Mouse (Mus musculus): ENCODE results near the gene Tfr2. TPM values are rescaled to one million over a fixed set of nuclear protein-coding genes. Genes with fewer than 3 reads are reported as not detected.

Gene Tfr2
- 55.1 and 65.5 TPM in 2 replicates for polyA plus RNA-seq (2015; fragmentation: Nextera tagmentation; extraction: Ambion mirVana)

DNA sequence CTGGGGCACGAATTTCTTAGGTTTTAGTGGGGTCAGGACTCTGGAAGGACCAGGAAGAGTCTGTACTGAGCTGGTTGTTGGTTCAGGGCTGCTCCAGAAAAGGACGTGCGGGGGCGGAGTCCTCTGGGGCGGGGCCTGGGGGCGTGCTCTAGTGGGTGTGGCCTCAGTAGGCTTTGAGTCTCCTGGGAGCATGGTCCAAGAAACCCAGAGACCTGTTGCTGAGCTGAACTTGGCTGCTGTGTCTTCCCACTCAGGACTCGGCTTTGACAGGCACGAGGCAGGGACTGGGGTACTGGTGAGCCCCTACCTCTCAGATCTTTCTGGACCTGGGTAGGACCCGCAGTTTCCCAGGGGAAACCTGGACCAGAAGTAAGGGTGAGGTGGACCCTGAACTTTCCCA, at the start of gene Tfr2:
TSS of gene Tfr2 (plus strand) at position 176 of the 400 bp plus-strand sequence.
- Histone ChIP-seq H3K36me3 (replicated peaks) (peaks cover 22% of the 10 kb centered on the region), H3K27me3 (peaks cover 9% of the 10 kb centered on the region; the same call in 1 of the 2 replicates), H3K4me2 (peak within 1 kb of the TSS; percentile 89), H3K9me3 (replicated peaks) (no peaks in the 10 kb centered on the region), H3K27ac (replicated peaks) (peak within 1 kb of the TSS; percentile 88), H3K9ac (peak within 1 kb of the TSS; percentile 70), H3K4me1 (replicated peaks) (peaks cover 58% of the 10 kb centered on the region), H3K4me3 (replicated peaks) (peak within 1 kb of the TSS; percentile 69)
- 6% methylated on average over 9 of the region's 9 CpGs for WGBS (ENCODE audit: insufficient replicate concordance)
- peak; percentile 77 for ATAC-seq (ENCODE audit: insufficient read depth)

DNA sequence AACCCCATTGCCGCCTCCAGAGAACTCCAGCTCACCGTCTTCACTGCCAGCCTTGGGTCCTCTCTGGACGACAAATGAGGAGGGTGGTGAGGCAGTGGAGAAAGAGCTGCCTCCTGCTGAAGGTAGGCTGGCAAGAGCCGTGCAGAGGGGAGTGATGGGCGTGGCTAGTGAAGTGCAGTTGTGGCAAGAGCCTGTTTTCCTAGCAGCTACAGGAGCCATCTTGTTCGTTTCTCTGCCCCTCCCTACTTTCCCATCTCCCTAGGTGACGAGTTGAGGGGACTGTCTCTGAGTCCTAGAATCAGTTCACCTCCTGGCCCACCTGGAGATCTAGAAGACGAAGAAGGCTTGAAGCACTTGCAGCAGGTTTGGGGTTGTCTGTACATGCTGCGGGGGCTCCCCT, 47.8 kb upstream of the Tfr2 start:
- 71% methylated on average over 9 of the region's 9 CpGs for WGBS (ENCODE audit: insufficient replicate concordance)
- Histone ChIP-seq H3K9me3 (replicated peaks) (no peaks in the 10 kb centered on the region), H3K4me1 (replicated peaks) (peaks cover 15% of the 10 kb centered on the region), H3K4me3 (replicated peaks) (no peak overlapping the region), H3K27ac (replicated peaks) (no peak overlapping the region), H3K36me3 (replicated peaks) (peaks cover 87% of the 10 kb centered on the region), H3K27me3 (no peaks in the 10 kb centered on the region), H3K9ac (no peak overlapping the region), H3K4me2 (no peak overlapping the region)
- no peak for ATAC-seq (ENCODE audit: insufficient read depth)

DNA sequence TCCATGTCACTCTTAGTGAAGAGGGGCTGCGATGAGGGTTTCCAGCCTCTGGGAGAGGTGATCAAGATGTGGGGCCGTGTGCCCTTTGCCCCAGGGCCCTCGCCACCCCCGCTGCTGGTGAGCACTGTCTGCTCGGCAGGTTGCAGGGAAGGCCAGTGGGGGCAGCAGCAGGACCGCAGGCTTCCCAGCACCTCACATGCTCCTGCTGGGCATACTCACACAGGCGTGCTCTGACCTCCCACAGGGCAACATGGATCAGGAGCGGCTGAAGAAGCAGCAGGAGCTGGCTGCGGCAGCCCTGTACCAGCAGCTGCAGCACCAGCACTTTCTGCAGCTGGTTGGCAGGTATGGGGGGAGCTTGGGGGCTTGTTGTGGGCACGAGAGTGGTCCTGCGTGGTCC, 46.9 kb upstream of the Tfr2 start:
- Histone ChIP-seq H3K36me3 (replicated peaks) (peaks cover 92% of the 10 kb centered on the region), H3K4me2 (no peak overlapping the region), H3K9me3 (replicated peaks) (no peaks in the 10 kb centered on the region), H3K4me1 (replicated peaks) (peaks cover 23% of the 10 kb centered on the region), H3K27ac (replicated peaks) (no peak overlapping the region), H3K27me3 (no peaks in the 10 kb centered on the region), H3K4me3 (replicated peaks) (no peak overlapping the region), H3K9ac (no peak overlapping the region)
- 85% methylated on average over 11 of the region's 11 CpGs for WGBS (ENCODE audit: insufficient replicate concordance)
- no peak for ATAC-seq (ENCODE audit: insufficient read depth)

DNA sequence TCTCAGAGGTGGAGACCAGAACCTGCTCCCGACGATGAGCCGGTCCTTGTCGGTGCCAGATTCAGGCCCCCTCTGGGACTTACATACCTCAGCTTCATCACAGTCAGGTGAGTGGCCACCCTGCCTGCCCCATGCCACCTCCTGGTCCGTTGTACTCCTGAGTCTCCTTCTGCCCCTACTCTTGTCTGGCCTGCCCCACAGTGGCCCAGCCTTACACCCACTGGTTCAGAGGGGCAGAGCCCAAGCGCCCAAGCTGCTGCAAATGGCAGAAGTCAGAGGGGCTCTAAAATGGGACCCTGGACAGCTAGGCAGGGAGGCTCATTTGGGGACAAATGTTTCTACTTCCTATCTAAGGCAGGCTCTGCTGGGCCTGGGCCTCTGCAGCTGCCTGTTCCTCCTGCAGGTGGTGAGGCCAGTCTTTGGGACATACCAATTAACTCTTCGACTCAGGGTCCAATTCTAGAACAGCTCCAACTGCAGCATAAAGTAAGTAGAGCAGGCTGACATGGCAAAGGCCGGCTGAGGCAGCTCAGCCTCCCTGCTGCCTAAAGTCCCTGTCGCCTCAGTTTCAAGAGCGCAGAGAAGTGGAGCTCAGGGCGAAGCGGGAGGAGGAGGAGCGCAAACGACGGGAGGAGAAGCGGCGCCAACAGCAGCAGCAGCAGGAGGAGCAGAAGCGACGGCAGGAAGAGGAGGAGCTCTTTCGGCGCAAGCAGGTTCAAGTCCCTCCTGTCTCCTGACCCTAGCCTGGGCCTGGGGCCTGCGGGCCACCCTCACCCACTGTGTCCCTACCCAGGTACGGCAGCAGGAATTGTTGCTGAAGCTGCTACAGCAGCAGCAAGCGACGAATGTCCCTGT, 46.0 kb upstream of the Tfr2 start:
- peaks cover 32% of the 10 kb centered on the region for H3K4me1 ChIP-seq (replicated peaks)
- H3K36me3 ChIP-seq (replicated peaks), result peaks cover 99% of the 10 kb centered on the region
- H3K9me3 ChIP-seq (replicated peaks), result no peaks in the 10 kb centered on the region
- H3K4me3 ChIP-seq (replicated peaks), result no peak overlapping the region
- H3K27me3 ChIP-seq, result no peaks in the 10 kb centered on the region
- H3K27ac ChIP-seq (replicated peaks), result no peak overlapping the region
- H3K9ac ChIP-seq, result no peak overlapping the region
- H3K4me2 ChIP-seq, result no peak overlapping the region
- WGBS (ENCODE audit: insufficient replicate concordance), result 81% methylated on average over 25 of the region's 25 CpGs
- no peak for ATAC-seq (ENCODE audit: insufficient read depth)

DNA sequence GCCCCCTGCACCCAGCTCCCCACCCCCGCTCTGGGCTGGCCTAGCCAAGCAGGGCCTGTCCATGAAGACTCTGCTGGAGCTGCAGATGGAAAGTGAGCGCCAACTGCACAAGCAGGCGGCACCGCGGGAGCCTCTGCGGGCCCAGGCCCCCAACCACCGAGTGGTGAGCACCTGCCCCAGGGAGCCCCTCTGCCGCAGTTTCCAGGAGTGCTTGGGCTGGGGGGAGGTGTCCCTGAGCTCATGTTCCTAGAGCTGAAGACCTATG, 45.5 kb upstream of the Tfr2 start:
- no peak overlapping the region for H3K9ac ChIP-seq
- no peak overlapping the region for H3K4me3 ChIP-seq (replicated peaks)
- H3K27me3 ChIP-seq, result no peaks in the 10 kb centered on the region
- no peak for ATAC-seq (ENCODE audit: insufficient read depth)
- H3K9me3 ChIP-seq (replicated peaks), result no peaks in the 10 kb centered on the region
- no peak overlapping the region for H3K27ac ChIP-seq (replicated peaks)
- 80% methylated on average over 8 of the region's 8 CpGs for WGBS (ENCODE audit: insufficient replicate concordance)
- H3K4me2 ChIP-seq, result no peak overlapping the region
- H3K4me1 ChIP-seq (replicated peaks), result peaks cover 38% of the 10 kb centered on the region
- H3K36me3 ChIP-seq (replicated peaks), result peaks cover 99% of the 10 kb centered on the region

DNA sequence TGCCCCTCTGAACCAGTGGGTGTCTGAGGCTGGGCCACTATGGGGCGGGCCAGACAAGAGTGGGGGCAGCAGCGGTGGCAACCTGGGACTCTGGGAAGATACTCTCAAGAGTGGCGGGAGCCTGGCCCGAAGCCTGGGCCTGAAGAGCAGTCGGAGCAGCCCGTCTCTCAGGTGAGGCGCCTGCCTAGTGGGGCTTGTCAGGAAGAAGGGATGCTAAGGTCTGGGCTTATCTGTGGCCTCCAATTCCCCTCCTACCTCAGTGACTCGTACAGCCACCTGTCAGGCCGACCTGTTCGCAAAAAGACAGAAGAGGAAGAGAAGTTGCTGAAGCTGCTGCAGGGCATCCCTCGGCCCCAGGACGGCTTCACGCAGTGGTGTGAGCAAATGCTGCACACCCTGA, 45.0 kb upstream of the Tfr2 start:
- Histone ChIP-seq H3K4me1 (replicated peaks) (peaks cover 42% of the 10 kb centered on the region), H3K4me2 (no peak overlapping the region), H3K27ac (replicated peaks) (no peak overlapping the region), H3K9me3 (replicated peaks) (no peaks in the 10 kb centered on the region), H3K9ac (no peak overlapping the region), H3K27me3 (no peaks in the 10 kb centered on the region), H3K36me3 (replicated peaks) (peaks cover 99% of the 10 kb centered on the region), H3K4me3 (replicated peaks) (no peak overlapping the region)
- ATAC-seq (ENCODE audit: insufficient read depth), result no peak
- WGBS (ENCODE audit: insufficient replicate concordance), result 84% methylated on average over 13 of the region's 13 CpGs

DNA sequence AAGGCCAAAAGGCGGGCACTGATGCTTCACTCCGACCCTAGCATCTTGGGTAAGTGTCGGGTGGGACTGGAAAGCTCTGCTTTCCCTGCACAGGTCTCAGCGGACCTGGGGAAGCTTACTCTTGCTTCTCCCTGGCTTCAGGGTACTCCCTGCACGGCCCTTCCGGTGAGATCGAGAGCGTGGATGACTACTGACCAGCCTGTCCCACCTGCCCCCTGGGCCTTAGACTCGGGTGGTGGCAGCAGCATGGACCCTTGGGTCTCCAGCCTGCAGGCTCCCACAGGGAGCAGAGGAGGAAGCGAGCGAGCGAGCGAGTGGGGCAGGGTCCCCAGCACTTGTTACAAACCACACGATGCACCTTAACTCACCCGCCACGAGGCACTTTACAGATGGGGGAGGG, 44.1 kb upstream of the Tfr2 start:
- 73% methylated on average over 16 of the region's 16 CpGs for WGBS (ENCODE audit: insufficient replicate concordance)
- Histone ChIP-seq H3K27me3 (no peaks in the 10 kb centered on the region), H3K9me3 (replicated peaks) (no peaks in the 10 kb centered on the region), H3K4me2 (no peak overlapping the region), H3K4me3 (replicated peaks) (no peak overlapping the region), H3K27ac (replicated peaks) (no peak overlapping the region), H3K36me3 (replicated peaks) (peaks cover 99% of the 10 kb centered on the region), H3K4me1 (replicated peaks) (peaks cover 50% of the 10 kb centered on the region), H3K9ac (no peak overlapping the region)
- no peak for ATAC-seq (ENCODE audit: insufficient read depth)

DNA sequence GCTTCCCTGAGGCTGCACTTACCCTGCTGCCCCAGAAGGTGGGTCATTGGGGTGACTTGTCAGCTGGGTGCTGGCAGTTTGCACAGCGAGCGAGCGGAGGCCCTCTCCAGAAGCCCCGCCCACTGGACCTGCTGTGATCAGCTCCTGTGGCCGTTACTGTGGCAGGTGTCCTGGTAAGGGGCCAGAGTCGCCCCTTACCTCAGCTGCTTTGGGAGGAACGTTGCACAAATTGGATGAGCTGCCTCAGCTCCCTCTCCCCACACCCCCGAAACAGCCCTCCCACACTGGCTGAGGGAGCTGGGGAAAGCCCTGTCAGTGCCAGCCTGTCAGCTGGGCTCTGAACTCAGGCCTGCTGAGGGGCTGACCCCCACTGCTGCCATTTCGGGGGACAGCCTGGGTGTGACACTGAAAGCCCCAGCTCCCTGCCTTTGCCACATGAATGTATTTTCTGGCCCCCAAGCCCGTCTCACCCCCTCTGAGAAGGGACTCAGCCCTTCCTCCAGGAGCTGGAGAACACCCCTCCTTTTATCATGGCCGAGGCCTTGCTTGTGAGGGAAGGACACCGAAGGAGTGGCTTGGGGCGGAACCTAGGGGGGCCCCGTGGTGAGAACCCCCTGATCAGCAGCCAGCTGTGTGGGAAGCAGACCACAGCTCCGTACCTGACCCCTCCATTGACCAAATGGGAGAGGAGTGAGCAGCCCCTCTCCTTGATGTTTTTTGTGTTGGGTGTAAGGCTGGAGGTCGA, 43.3 kb upstream of the Tfr2 start:
- no peak overlapping the region; the same call in 1 of the 2 replicates for H3K4me2 ChIP-seq
- no peak for ATAC-seq (ENCODE audit: insufficient read depth)

DNA sequence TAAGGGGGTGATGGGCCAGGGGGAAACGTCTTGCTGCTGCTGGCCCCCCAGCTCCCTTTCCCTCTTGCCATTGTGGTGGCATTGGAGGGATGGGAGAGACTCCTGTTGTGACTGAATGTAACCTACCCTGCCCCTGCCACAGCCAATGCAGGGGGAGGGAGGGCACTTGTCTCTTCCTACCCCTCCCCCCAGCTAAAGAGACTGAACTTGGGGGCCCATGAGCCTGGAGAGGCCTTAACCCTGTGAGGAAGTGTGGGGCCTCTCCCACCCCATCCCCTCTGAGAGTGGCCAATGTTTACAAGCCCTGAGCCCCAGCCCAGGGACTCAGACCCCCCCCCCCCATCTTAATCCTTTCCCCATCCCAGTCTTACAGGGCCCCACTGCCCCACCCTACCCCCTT, 42.2 kb upstream of the Tfr2 start:
- no peak for ATAC-seq (ENCODE audit: insufficient read depth)
- peaks cover 67% of the 10 kb centered on the region for H3K4me1 ChIP-seq (replicated peaks)
- WGBS (ENCODE audit: insufficient replicate concordance), result 46% methylated on average over 1 of the region's 1 CpGs
- H3K9me3 ChIP-seq (replicated peaks), result no peaks in the 10 kb centered on the region
- H3K27ac ChIP-seq (replicated peaks), result peak overlapping the region; percentile 19; the same call in 1 of the 2 replicates
- H3K4me3 ChIP-seq (replicated peaks), result no peak overlapping the region
- no peak overlapping the region for H3K4me2 ChIP-seq
- no peak overlapping the region for H3K9ac ChIP-seq
- H3K36me3 ChIP-seq (replicated peaks), result peaks cover 81% of the 10 kb centered on the region
- H3K27me3 ChIP-seq, result no peaks in the 10 kb centered on the region

More for the DNA sequence above, 43.3 kb upstream of the Tfr2 start:
- WGBS (ENCODE audit: insufficient replicate concordance), result 24% methylated on average over 16 of the region's 16 CpGs
- Histone ChIP-seq H3K4me1 (replicated peaks) (peaks cover 59% of the 10 kb centered on the region), H3K27me3 (no peaks in the 10 kb centered on the region), H3K9ac (no peak overlapping the region), H3K9me3 (replicated peaks) (no peaks in the 10 kb centered on the region), H3K36me3 (replicated peaks) (peaks cover 92% of the 10 kb centered on the region), H3K27ac (replicated peaks) (peak overlapping the region; percentile 55; the same call in 1 of the 2 replicates), H3K4me3 (replicated peaks) (no peak overlapping the region)

DNA sequence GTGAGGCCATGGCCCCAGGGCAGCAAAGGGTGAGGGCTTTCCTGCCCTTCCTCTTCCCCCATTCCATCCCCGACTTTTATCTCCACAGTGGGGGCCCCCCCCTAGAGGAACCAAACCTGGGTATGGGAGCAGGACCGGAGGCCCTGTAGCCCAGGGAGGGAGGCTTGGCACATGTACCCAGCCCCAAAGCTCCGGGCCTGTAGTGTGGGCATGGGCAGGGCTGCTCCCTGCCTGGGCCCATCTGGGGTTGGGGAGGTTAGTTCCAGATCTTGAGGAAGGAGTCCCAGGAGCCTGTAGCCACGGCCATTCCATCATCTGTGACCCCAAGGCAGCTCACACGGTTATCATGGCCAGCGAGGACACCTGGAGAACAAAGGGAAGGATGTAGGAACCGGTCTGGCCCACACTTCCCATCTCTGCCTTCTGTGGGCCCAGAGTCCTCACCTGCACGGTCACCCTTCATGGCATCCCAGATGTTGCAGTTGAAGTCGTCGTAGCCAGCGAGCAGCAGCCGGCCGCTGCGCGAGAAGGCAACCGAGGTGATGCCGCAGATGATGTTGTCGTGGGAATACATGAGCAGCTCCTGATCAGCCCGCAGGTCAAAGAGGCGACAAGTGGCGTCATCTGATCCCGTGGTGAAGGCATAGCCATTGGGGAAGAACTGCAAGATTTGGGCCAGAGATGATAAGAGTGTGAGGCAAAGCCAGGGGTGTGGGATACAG, 41.2 kb upstream of the Tfr2 start:
- no peak overlapping the region for H3K4me2 ChIP-seq
- H3K27me3 ChIP-seq, result no peaks in the 10 kb centered on the region
- no peaks in the 10 kb centered on the region for H3K9me3 ChIP-seq (replicated peaks)
- ATAC-seq (ENCODE audit: insufficient read depth), result no peak
- H3K4me3 ChIP-seq (replicated peaks), result no peak overlapping the region
- WGBS (ENCODE audit: insufficient replicate concordance), result 78% methylated on average over 22 of the region's 22 CpGs
- no peak overlapping the region for H3K27ac ChIP-seq (replicated peaks)
- H3K9ac ChIP-seq, result no peak overlapping the region
- peaks cover 67% of the 10 kb centered on the region for H3K4me1 ChIP-seq (replicated peaks)
- H3K36me3 ChIP-seq (replicated peaks), result peaks cover 71% of the 10 kb centered on the region

All from liver, embryonic 15.5 days (tissue).